Mouse (Mus musculus) hematopoietic stem cell, adult 5-6 weeks (primary cell): ENCODE measurements around the gene Olig1. TPM values are rescaled to one million over a fixed set of nuclear protein-coding genes. Genes with fewer than 3 reads are reported as not detected.

Experiments
- ATAC-seq, 2 experiments: fragments of 125-278 bp in 1 of 2; replicated peaks in 1 of 2; 2 replicates each; pipeline ENCODE4 v1.8.0; 2016 to 2017; ENCODE audit warnings: inconsistent platforms in 2 of 2, mild to moderate bottlenecking in 2 of 2, moderate number of reproducible peaks in 2 of 2, low read depth in 1 of 2, moderate TSS enrichment in 1 of 2; ENCODE audit not compliant: low FRiP score in 2 of 2, poor library complexity in 2 of 2, severe bottlenecking in 2 of 2, insufficient read depth in 1 of 2, low TSS enrichment in 1 of 2
- total RNA-seq: library from RNA; stranded (forward); fragments of 172-1452, 232-1000 nt; gene quantifications from 2 replicates; pipeline ENCODE4 v1.2.3, GENCODE M21; 2017

Olig1 gene
- total RNA-seq = not detected in 2 replicates

DNA sequence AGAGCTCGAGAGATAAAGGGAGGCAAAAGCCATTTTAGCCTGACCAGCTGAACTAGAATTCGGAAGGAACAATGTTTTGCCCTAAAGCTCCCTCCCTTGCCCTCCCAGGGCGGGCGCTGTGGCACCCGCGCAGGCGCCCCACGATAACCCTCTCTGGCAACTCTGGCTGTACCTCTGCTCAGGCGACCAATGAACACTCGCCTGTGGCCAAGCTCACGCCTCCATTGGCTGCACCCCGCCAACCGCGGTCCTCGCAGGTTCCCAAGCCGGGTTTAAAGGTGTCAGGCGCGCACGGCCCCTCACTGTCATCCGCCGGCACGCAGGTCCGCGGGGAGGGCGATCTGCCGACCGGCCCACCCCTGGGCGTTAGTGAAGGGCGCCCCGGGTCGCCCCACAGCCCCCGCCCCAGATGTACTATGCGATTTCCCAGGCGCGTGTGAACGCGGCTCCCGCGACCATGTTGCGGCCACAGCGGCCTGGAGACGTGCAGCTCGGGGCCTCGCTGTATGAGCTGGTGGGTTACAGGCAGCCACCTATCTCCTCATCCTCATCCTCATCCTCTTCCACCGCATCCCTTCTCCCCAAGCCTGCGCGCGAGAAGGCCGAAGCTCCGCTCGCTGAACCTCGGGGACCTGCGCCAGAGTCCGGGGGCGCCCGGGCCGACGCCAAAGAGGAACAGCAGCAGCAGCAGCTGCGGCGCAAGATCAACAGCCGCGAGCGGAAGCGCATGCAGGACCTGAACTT is at the start of gene Olig1:
Olig1 (plus strand) TSS at position 305 of the 744 bp plus-strand sequence.
- peak; percentile 75 to 78 for ATAC-seq

DNA sequence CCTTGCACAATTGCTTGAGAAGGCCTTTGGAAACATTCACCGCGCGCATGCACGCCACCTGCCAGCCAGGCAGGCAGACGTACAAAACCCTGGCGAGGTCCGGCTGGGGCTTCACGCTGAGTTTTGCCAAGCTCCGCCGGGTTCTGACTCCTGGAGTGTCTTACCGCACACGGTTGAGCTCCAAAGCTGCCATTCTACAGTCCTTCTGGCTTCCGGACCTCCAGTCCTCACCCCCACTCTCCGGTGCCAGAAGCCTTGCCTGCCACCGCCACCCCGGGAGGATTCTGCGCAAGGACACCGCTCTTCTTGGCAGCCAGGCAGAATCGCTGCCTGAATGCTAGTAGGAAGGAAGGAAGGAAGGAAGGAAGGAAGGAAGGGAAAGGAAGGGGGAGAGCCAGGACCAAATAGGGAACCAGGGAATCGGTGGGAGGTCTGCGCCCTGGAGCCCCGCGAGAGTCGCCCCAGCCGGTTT is 47.4 kb upstream of the Olig1 start:
- ATAC-seq = no peak

DNA sequence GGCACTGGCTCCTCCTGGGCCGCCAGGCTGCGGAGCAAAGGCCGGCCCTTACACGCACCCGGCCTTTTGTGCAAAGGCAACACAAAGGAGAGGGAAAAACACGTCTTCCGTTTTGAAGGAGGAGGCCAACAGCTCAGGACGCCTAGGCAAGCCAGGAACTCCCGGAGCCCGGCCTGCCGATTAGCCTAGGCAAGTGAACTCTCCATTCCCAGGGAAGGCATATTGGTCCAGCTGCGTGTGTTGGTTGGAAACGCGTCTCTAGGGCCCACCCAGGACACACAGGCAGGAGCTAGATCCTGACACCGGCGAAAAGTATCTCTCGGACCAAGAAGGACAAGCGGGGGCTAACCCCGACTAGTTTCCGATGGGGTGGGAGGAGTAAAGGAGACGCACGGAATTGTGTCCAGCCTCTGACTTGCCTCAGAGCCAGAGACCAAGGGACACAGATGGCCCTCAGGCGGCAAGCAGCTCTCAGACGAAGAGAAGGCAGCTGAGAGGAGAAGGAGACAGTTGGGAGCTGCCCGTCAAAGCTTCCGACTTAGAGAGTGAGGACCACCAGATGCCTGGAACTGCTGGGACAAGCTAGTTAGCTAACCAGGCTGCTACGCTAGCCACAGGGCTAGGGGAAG is 46.8 kb upstream of the Olig1 start:
- ATAC-seq = no peak

DNA sequence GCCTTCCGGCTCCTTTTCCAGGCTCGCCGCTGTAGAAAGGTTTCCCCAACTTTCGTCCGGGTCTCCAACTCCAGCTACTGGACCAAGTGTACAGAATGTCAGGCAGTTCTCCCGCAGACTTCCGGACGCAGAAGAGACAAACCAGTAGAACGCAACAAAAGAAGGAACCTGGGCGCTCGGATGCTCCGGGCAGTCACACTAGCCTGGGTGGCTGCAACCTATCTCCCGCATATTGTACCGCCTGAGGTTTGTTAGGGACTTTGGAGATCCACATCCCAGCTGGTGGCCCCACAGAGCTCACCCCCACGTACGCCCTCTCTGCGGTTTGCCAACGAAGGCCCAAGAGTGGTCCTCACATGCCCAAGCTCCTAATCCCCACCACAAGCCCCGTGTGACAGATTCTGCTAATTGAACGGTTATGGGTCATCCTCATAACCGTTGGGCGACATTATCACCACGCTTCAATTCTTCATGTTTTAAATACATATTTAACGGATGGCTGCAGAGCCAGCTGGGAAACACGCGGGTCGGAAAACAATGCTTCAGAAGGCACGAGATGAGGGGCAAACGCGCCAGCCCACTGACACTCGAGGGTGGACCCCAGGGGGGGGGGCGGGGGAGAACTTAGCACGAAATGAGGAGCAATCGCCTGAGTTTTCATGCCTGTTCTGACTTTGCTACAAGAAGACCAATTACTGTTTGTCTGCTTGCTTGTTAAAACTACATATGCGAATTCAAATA is 46.1 kb upstream of the Olig1 start:
- no peak for ATAC-seq

DNA sequence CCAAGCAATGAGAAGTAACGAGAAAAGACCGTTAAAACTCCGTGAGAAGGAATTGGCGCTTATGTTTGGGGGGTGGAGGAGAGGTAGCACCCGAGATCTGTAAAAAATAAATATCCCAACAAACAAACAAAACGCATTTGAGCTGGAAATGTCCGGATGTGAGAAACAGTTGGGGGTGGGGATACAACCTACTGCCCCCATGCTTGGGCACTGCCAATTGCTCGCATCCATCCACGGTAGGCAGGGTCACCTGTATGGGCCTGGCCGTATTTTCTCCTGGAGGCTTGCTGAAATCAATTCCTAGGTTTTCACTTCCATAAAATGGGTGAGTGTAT is 45.5 kb upstream of the Olig1 start:
- ATAC-seq = no peak

DNA sequence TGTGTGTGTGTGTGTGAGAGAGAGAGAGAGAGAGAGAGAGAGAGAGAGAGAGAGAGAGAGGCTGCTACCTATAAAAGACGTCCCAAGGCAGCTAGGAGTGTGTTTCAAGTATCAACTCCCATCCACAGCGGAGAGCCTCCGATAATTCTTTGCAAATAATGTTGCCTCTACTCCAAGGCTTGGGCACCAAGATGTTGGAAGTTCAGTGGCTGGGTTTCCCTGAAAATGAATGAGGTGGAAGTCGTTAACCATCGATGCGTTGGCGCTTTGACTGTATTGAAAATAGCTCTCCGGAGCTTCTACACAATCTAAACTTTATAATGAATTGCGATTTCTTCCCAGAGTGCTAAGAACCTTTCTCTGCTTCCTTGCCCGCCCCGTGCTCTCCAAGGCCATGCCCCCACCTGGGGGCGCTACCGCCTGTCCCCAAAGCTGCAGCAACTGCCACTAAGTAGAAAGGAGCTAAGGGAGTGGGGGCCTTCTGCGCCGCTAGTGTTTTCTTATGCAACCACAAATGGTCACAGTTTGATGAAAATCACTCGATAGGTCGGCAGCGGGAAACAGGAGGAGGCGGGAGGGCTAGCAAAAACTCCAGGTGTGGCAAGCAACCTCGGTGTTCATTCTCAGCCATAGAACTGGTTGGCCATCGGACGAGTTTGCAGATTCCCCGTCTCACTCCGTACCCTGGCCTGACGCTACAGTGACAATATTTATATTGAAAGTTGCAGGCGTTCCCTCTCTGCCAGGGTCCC is 44.9 kb upstream of the Olig1 start:
- ATAC-seq = no peak

DNA sequence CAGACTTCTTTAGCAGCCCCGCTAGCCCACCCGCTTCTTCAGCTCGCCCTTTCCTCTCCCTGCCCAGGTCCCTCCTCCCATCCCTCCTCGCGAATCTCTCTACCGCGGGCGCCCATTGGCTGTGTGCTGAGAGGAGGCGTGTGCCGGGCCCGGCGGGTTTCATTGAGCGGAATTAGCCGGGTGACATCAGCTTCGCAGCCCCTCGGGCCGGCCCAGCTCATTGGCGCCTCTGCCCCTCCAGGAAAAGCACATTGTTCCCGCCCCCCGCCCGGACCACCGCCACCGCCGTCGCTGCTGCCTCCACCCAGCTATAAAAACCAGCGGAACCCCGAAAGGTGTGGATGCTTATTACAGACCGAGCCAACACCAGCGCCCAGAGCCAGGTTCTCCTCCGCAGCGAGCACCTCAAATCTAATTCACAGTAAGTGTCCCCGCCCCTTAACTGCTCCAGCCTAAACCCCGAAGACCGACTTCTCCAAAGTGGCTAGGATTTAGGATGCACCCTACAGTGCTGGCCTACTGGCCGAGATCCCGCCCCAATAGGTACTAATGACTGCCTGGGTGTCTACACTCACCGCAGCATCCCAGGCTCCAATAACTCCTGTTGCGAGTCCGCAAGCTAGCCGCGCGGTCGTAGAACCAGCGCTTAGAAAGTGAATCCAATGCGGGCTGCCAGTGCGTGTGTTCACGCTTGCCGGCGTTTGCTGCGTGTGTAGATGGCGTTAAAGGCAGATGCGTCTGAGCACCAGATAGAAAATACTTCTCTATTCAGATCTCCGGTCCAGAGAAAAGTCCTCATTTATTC is 44.1 kb upstream of the Olig1 start, which contains the start of gene Olig2:
Olig2 (plus strand) TSS at position 225 of the 805 bp plus-strand sequence.
- ATAC-seq = no peak

DNA sequence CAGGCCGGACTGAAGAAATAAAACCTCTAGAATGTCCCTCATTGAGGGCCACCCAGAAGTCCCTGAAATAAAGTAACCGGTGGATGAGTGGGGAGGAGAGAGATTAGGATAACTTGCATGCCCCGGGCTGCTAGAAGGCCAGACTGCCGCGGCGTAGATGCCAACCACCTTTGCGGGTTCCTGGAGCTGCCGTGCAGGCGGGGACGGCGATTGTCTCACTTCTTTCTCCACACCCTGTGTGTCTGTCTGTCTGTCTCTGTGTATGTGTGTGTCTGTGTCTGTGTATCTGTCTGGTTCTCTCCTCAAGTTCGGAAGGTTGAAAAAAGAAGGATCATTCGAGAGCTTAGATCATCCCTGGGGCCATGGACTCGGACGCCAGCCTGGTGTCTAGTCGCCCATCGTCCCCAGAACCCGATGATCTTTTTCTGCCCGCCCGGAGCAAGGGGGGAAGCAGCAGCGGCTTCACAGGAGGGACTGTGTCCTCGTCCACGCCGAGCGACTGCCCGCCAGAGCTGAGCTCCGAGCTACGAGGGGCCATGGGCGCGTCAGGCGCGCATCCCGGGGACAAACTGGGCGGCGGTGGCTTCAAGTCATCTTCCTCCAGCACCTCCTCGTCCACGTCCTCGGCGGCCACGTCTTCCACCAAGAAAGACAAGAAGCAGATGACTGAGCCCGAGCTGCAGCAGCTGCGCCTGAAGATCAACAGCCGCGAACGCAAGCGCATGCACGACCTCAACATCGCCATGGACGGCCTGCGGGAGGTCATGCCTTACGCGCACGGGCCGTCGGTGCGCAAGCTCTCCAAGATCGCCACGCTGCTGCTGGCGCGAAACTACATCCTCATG is 43.3 kb upstream of the Olig1 start:
- ATAC-seq = no peak

DNA sequence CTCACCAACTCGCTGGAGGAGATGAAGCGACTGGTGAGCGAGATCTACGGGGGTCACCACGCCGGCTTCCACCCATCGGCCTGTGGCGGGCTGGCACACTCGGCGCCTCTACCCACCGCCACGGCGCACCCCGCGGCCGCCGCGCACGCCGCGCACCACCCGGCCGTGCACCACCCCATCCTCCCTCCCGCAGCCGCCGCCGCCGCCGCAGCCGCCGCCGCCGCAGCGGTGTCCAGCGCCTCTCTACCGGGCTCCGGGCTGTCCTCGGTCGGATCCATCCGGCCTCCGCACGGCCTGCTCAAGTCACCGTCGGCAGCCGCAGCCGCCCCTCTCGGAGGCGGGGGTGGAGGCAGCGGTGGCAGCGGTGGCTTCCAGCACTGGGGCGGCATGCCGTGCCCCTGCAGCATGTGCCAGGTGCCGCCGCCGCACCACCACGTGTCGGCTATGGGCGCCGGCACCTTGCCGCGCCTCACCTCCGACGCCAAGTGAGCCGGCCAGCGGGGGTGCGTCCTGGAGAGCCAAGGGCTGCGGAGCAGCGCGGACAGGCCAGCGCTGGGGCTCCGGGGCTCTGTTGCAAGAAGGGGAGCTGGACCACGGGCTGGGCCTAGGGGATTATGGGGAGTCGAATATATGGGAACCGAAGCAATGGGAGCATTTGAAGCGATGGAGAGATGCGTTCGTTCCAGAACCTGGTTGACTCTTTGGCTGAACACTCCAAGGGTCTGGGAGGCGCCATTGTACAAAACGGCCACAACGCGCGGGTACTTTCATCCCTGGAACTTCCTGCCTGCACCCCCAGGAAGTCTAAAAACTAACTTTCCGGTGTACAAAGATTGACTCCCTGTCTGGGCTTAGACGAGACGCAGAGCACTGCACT is 42.5 kb upstream of the Olig1 start:
- ATAC-seq = no peak

DNA sequence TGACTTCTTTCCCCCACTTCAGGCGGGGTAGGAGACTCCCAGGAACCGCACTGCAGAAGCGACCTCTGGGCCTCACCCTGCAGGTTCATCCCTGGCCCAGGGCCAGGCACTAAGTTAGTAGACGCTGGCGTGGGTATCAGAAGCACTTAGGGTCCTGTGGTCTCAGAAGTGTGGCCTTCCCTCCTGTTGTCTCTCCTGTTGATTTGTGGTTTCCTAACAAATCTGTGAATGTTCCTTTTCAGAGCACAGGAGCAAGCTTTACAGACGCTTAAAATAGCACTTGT is 41.9 kb upstream of the Olig1 start:
- no peak for ATAC-seq

DNA sequence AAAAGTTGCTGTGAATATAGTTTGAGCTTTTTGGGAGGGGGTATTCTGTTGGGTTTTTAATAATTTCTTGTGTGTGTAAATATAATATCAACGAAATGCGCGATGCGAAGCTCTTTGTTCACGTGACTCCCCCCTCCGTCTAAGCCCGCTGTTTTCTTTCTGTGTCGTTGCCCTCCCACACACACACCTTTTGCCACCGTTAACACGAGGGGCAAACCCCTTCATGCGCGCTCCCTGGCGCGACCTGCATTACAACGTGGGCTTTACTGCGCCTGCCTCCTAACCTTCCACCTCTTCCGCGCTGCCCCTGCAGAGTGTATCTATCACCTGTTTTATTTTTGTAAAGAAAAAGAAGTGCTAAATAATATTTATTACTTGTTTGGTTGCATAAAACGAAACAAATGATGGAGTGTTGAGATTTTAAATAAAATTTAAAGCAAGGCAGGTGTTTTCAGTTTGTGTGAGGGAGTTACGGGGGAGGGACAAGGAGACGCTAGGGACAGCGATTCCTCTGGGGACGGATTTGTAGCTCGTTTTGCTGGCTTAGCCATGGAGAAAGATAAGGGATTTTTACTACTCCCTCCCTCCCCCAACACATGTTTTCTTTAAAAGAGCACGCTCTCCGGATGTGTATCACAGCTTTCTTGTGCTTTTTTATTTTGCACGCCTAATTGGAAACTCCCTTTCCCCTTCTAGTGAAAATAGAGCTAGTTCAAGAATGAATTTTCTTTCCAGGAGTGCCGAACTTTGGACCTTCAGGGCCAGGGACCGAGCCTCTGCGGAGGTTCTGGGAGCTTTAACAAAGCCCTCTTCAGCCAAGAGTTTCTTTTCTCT is 41.1 kb upstream of the Olig1 start:
- ATAC-seq = no peak

DNA sequence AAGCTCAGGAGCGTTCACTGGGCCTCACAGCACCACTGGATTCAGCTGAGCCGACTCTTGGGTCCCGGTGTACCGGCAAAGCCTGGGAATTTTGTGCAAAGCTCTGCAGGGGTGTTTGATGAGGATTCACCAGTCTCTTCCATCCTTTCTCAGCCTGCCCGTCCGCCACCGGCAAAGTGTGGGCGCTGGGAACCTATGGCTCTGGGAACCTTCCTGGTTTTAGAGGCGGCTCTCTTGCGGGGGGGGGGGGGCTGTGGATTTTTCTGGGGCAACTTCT is 40.6 kb upstream of the Olig1 start:
- ATAC-seq = no peak

DNA sequence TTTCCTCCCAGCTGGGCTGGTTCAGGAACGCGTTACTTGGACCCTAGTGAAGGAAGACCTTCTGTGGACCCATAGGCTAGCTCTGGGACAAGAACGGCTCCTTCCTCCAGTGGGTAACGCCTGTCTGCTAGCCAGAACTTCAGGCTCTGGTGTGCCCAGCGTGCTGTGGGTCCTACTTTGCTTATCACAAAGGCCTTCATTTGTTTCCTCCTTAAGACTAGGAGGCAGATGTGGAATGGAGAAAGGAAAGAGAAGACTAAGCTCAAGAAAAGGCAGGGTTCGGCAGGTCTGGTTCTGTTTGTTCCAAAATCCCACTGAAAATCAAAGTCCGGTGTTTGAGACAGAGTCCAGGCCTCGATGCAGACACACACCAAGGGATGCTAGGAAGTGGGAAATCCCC is 39.9 kb upstream of the Olig1 start:
- ATAC-seq = no peak

DNA sequence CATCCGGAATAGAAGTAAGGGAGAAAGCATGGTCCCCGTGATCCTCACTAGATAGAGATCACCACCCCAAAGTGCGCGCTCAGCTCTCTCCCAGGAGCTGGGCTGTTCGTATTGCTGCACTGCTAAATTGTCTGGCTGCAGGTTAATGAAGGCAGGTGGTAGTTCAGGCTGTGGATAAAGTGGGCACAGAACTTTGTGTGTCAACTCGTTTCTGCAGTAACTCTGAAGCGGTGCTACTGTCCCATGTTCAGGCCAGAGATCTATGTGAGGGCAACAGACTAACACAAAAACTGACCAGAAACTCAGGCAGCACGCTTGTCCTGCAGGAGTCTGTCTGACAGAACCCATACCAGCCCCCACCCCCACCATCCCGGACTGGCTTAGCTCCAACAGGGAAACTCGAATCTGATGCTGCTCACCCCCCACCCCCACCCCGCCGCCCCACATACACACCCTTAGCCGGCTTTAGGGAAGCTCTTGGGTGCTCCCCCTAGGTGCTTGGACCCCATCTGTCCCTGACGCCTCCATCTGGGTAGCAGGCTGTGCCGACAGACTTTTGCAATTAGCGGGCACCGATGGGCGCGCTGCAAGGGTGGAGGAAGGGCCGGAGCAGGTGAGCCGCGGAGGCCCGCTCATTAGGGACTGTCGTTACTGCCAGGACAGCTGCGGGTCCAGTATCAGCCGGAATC is 37.6 kb upstream of the Olig1 start:
- no peak for ATAC-seq
